Mouse (Mus musculus) hindbrain, embryonic 11.5 days (tissue): ENCODE results near the gene Nhej1. TPM values are rescaled to one million over a fixed set of nuclear protein-coding genes. Genes with fewer than 3 reads are reported as not detected.

Experiments
- ATAC-seq: fragments of 200-750 bp; cut with Nextera tagmentation; 2 replicates; pipeline ENCODE4 v1.8.0; 2017; ENCODE audit warnings: mild to moderate bottlenecking, moderate TSS enrichment, moderate library complexity; ENCODE audit not compliant: low FRiP score
- DNase-seq: peaks from one replicate; pipeline ENCODE4 v3.0.0-alpha.2; 2015; ENCODE audit warnings: low spot score
- H3K27ac ChIP-seq: fragments of 300-500 bp; sonication (generic); 2 replicates; pipeline ENCODE4 v1.5.1; 2014; ENCODE audit warnings: mild to moderate bottlenecking, low read depth, low read length
- H3K27me3 ChIP-seq: fragments of 300-500 bp; sonication (generic); 2 replicates; pipeline ENCODE4 v1.6.1; 2014; ENCODE audit warnings: mild to moderate bottlenecking, low read length, moderate library complexity, mixed read lengths; ENCODE audit not compliant: control insufficient read depth, insufficient read depth
- H3K36me3 ChIP-seq: fragments of 300-500 bp; sonication (generic); 2 replicates; pipeline ENCODE4 v1.6.1; 2014; ENCODE audit warnings: mild to moderate bottlenecking, low read length, moderate library complexity, mixed read lengths; ENCODE audit not compliant: control insufficient read depth, insufficient read depth
- H3K4me1 ChIP-seq: fragments of 300-500 bp; sonication (generic); replicated peaks from 2 replicates; pipeline ENCODE4 v1.6.1; 2014; ENCODE audit warnings: low read length, mixed read lengths; ENCODE audit not compliant: control insufficient read depth, insufficient read depth
- H3K4me2 ChIP-seq: fragments of 300-500 bp; sonication (generic); replicated peaks from 2 replicates; pipeline ENCODE4 v1.6.1; 2014; ENCODE audit warnings: mild to moderate bottlenecking, low read depth, low read length
- H3K4me3 ChIP-seq: fragments of 300-500 bp; sonication (generic); 2 replicates; pipeline ENCODE4 v1.5.1; 2014; ENCODE audit warnings: low read depth, low read length
- H3K9ac ChIP-seq: fragments of 300-500 bp; sonication (generic); 2 replicates; pipeline ENCODE4 v1.6.1; 2014; ENCODE audit warnings: low read depth, low read length
- H3K9me3 ChIP-seq: fragments of 300-500 bp; sonication (generic); 2 replicates; pipeline ENCODE4 v1.6.1; 2016; ENCODE audit warnings: low read length; ENCODE audit not compliant: control insufficient read depth
- WGBS: fragments of 180-500 bp; shearing (Covaris S2); extraction: QIAGEN DNeasy Blood & Tissue Kit; methylation state at CpG from one replicate; pipeline ENCODE4 v1.1.7; 2014; 5-methylcytosine and 5-hydroxymethylcytosine counted together
- polyA plus RNA-seq: library from polyadenylated mRNA; unstranded; fragments of >200 nt; fragmentation: Nextera tagmentation; extraction: Ambion mirVana; gene quantifications from 2 replicates; pipeline ENCODE4 v1.2.1, GENCODE M21; 2014

Nhej1 gene
- polyA plus RNA-seq, 1 experiment from 2014 or later = 15.2 TPM

DNA sequence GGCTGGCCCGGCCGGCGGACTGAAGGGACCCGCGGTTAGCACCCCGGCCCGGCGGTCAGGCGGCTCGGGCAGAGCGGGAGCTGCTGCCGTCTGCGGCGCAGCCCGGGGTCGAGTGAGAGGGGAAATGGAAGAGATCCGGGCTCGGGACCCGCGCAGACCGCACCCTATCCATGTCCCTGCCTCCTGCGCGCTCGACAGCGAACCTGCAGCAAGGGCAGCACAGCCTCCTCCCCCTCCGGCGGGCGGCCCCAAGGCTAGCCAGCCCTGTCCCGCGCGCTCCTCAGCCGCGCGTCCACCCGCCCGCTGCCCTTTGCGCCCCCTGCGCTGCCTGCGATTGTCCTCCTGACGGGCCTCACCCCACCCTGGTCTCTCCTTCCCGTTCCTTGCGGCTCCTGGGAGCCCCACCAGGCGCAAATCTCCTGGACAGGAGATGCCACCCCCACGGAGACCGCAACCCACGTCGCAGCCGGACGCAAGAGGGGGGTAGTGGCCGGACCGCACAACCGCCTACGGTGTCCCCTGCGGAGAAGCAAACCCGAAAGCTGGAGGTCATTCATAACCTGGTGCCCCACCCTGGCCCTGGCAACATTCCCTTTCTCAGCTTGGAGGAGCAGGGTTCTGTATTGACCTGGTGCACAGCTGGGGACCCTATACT is 173.3 kb downstream of the Nhej1 start, which contains the start of gene Ihh:
TSS of gene Ihh (minus strand) at position 117 of the 655 bp plus-strand sequence.
- DNase-seq (peak; percentile 48), ATAC-seq (no peak)
- Histone ChIP-seq H3K9me3 (no peaks in the 10 kb centered on the region), H3K27ac (no peak within 1 kb of the TSS), H3K4me3 (peak within 1 kb of the TSS; percentile 32), H3K36me3 (no peaks in the 10 kb centered on the region), H3K4me1 (peaks cover 8% of the 10 kb centered on the region; the same call in 1 of the 2 replicates), H3K4me2 (peak within 1 kb of the TSS; percentile 58), H3K27me3 (peaks cover 76% of the 10 kb centered on the region), H3K9ac (no peak within 1 kb of the TSS)
- WGBS = 3% methylated on average over 43 of the region's 55 CpGs

DNA sequence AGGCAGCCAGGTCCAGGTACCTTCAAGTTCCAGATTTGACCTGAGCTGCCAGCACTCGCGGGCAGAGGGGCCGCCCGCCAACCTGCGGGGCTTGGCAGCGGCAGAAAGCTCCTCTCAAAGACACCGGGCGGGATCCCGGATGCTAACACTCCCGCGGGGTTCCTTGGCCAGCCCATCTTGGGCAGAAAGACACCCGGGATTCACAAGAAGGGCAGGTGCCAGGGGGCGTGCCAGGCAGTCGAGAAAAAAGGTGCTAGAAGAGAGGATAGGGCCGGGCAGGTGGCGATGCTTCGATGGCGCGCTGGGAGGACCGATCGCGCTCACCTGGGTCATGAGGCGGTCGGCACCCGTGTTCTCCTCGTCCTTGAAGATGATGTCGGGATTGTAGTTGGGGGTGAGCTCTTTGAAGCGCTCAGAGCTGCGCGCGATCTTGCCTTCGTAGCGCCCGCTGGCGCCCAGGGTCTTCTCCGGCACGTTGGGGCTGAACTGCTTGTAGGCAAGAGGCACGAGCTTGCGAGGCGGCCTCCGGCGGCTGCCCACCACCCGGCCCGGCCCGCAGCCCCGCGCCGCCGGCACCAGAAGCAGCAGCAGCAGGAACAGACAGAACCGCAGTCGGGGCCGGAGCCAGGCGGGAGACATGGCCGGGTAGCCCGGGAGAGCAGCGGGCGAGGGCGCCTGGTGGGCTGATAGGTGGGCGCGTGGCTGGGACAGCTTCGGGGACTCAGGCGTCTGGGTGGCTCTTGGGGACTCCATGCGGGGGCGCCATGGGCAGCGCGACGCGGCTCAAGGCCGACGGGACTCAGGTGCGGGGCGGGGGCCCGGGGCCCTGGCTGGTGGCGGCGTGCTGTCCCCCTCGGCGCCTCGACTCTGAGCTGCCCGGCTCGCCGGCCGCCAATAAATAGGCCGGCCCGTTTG is 174.2 kb downstream of the Nhej1 start:
- DNase-seq = peak; percentile 51
- 2% methylated on average over 72 of the region's 84 CpGs for WGBS
- H3K9ac ChIP-seq = no peak overlapping the region

DNA sequence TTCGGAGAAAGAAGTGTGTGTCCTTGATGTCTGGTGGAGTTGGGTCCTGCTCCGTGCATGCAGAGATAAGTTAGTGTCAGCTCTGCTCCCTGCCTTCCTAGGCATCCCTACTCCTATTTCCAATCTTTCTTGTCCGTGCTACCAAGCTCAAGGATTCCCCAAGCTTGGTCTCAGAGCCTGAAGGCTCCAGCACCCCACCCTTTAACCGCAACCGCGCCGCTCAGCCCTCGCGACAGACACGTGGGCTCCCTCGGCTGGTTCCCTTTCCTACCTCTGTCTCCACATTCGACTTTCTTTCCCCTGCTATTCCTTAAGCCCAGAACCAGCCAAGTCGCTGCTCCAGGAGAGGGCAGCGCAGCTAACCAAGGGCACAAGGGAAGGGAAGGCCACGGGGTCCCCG is 174.9 kb downstream of the Nhej1 start:
- no peak for ATAC-seq
- no peak overlapping the region for H3K4me2 ChIP-seq
- no peaks in the 10 kb centered on the region for H3K9me3 ChIP-seq
- DNase-seq = peak; percentile 49
- 3% methylated on average over 16 of the region's 16 CpGs for WGBS
- H3K36me3 ChIP-seq = no peaks in the 10 kb centered on the region
- peaks cover 8% of the 10 kb centered on the region; the same call in 1 of the 2 replicates for H3K4me1 ChIP-seq
- H3K27ac ChIP-seq = no peak overlapping the region
- H3K9ac ChIP-seq = no peak overlapping the region
- no peak overlapping the region for H3K4me3 ChIP-seq
- peaks cover 86% of the 10 kb centered on the region for H3K27me3 ChIP-seq

More for the DNA sequence above, 174.2 kb downstream of the Nhej1 start:
- no peak for ATAC-seq
- Histone ChIP-seq H3K4me3 (peak overlapping the region; percentile 32), H3K27ac (no peak overlapping the region), H3K4me2 (peak overlapping the region; percentile 58), H3K27me3 (peaks cover 83% of the 10 kb centered on the region), H3K36me3 (no peaks in the 10 kb centered on the region), H3K4me1 (peaks cover 8% of the 10 kb centered on the region; the same call in 1 of the 2 replicates), H3K9me3 (no peaks in the 10 kb centered on the region)

DNA sequence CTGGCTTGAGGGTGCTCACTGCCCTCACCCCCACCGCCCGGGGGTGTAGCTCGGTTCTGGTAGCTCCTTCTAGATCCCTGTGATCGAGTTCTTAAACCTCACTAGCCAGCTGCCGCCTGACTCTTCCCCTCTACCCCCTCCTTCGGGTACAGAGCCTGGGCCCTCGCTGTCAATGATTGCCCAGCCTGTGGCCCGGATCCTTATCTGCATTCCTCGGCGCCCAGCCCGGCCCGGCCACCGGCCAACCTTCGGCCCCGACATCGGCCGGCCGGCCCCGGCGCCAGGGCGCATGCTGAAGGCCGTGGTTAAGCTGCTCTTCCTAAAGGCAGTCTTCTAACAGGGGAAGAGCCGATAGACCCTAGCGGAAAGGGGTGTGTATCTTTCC is 175.3 kb downstream of the Nhej1 start:
- Histone ChIP-seq H3K4me2 (no peak overlapping the region), H3K9me3 (no peaks in the 10 kb centered on the region), H3K4me3 (no peak overlapping the region), H3K4me1 (peaks cover 8% of the 10 kb centered on the region; the same call in 1 of the 2 replicates), H3K36me3 (no peaks in the 10 kb centered on the region), H3K27ac (no peak overlapping the region), H3K9ac (no peak overlapping the region), H3K27me3 (peaks cover 84% of the 10 kb centered on the region)
- WGBS = 2% methylated on average over 24 of the region's 24 CpGs
- DNase-seq (no peak), ATAC-seq (no peak)

DNA sequence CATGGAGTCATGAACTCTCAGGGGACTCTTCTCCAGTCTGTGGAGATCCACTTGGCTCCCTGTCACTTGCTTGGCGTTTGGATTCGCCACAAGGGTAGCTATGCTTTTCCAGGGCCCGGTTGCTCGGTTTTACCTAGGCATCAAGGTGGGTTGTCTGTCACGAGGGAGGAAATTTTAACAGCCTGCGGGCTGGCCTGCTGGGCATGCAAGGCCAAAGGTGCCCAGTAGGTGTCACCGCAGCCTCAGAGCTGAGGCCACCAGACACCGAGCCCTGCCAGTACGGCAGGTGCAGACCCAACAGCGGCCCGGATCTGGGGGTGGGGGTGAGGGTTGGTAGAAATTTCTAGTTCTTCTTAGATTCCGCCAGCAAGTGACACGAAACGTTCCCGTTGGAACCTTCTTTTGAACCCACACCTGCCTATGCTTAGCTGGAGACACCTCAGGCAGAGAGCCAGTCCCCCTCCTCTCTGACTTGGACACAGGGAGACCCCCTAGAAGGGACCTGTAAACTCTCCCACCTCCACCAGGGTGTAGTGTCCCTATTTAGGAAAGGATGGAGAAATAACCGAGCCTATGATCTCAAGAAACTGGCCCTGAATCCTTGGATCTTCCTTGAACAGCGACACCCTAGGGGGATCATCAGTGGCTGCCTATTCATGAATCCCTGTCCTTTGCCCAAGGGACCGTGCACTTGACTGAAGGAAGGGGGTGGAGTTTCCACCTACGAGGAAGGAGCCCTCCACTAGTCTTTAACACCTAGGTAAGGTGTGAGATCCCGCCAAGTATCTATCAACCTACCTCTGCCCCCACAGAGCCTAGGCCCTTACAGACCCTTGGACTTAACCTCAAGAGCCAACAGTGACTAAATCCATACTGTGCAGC is 176.0 kb downstream of the Nhej1 start:
- Histone ChIP-seq H3K9ac (no peak overlapping the region), H3K9me3 (no peaks in the 10 kb centered on the region), H3K36me3 (no peaks in the 10 kb centered on the region), H3K27ac (no peak overlapping the region), H3K4me3 (no peak overlapping the region), H3K4me1 (peaks cover 8% of the 10 kb centered on the region; the same call in 1 of the 2 replicates), H3K4me2 (no peak overlapping the region), H3K27me3 (peaks cover 83% of the 10 kb centered on the region)
- peak; percentile 70; the same call in 1 of the 2 replicates for ATAC-seq
- WGBS = 2% methylated on average over 20 of the region's 20 CpGs
- DNase-seq = peak; percentile 75

DNA sequence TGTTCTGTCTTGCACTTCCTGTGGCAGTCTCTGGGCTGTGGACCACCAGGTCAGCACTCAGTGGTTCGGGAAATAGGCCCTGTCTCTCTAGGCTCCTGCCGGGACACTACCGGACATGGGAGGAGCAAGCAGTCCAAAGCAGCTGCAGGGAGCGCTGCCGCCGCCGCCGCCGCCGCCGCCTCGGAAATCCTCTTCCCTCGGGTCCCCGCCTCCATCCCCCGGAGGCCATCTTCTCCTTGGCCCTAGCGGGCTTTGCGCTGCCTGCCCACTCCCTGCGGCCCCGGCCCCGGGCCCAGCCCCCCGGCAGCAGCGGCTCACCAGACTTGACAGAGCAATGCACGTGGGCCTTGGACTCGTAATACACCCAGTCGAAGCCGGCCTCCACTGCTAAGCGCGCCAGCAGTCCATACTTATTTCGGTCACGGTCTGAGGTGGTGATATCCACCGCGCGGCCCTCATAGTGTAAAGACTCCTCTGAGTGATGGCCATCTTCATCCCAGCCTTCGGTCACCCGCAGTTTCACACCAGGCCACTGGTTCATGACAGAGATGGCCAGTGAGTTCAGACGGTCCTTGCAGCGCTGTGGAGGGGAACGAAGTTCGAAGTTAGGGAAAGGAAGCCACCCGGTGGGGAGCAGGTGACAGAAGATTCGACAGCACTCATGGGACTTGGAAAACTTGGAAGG is 176.9 kb downstream of the Nhej1 start:
- no peaks in the 10 kb centered on the region for H3K9me3 ChIP-seq
- no peak overlapping the region for H3K27ac ChIP-seq
- ATAC-seq (no peak), DNase-seq (peak; percentile 63)
- no peaks in the 10 kb centered on the region for H3K36me3 ChIP-seq
- 0 out of 2 replicates have a peak overlapping the region, but pooled peaks have one; percentile 19 for H3K9ac ChIP-seq
- WGBS = 1% methylated on average over 39 of the region's 41 CpGs
- peaks cover 74% of the 10 kb centered on the region for H3K27me3 ChIP-seq
- peaks cover 8% of the 10 kb centered on the region; the same call in 1 of the 2 replicates for H3K4me1 ChIP-seq
- H3K4me2 ChIP-seq = peak overlapping the region; percentile 32
- H3K4me3 ChIP-seq = peak overlapping the region; percentile 18

DNA sequence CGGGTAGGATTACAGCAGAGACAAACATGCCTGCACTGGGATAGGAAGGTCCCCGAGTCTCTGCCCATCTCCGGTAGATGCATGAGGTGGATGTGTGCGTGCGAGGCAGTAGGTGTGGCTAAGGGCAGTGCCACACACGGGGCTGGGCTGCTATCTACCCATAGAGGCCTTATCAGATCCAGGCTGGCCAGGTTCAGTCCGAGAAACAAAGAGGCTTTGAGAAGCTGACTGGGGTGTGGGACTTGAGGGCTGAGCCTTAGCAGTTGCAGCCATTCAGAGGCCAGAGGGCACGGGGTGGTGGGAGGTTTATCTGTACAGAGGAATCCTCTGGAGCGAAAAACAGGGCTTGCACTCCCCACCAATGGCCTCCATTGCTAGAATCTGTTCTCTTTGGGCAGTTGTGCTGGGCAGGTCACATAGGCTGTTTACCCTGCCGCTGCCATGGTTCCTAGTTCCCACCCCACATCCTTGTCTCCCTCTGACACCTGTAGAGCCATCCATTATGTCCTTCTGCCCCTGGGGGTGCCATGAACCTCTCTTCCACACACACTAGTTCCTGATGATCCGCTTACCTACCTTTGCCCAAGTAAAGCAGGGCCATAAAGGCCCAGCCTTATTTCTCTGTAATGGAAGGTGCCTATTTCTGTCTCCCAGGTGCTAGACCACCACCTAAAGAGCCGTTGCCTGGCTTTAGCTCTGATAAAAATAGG is 183.2 kb downstream of the Nhej1 start:
- Histone ChIP-seq H3K27me3 (peaks cover 13% of the 10 kb centered on the region), H3K4me2 (no peak overlapping the region), H3K9ac (no peak overlapping the region), H3K4me3 (no peak overlapping the region), H3K9me3 (no peaks in the 10 kb centered on the region), H3K36me3 (no peaks in the 10 kb centered on the region), H3K4me1 (no peaks in the 10 kb centered on the region), H3K27ac (no peak overlapping the region)
- ATAC-seq (no peak), DNase-seq (no peak)
- 63% methylated on average over 12 of the region's 12 CpGs for WGBS
